Mouse (Mus musculus): ENCODE measurements at regions not wholly inside any gene's neighbourhood (a gene's known extent, or its start where the extent isn't known, plus 50 kb on each side); places are given as distances from the start of the nearest gene placed in this dataset.

DNA sequence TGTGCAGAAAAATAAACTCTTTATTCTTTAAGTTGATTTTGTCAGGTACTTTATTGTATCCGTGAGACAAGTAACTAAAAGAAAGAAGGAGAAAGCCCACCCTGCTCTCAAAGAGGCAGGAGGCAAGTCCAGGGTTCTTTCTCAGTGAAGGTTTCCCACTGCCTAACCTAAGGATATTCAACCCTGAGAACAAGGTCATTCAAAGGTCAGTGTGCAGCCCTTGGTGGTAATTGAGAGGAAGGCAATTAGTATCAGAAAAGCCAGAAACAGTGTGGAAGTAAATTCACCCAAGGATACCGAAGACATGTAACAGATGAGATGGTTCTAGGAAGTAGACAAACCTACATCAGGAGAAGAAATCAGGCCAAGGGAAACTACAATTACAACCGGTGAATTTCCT, 373.9 kb upstream of the Hs6st1 start:
- no peak for TF ChIP-seq CTCF (IDR thresholded peaks at IDR 0.05; ENCODE audit: extremely low read depth, insufficient read depth, insufficient read length, insufficient replicate concordance)
- no peak for TF ChIP-seq POLR2A (IDR thresholded peaks at IDR 0.05; ENCODE audit: low read depth, low read length)
